Comparison of ENCODE assay signal across 23 mouse cellular contexts in the genomic region with DNA sequence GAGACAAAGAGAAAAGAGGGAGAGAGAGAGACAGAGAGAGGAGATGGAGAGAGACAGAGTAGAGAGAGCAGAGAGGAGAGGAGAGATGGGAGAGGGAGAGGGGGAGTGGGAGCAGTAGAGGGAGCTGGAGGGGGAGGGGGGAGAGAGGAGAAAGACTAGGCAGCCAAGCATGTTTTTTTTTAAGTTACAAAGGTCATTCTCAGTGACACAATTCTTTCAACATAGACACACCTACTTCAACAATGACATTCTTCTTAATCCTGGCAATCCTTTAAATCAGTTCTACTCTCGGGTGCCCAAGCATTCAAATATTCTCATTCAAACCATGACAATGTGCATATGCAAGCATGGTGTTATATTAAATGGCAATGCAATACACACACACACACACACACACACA. TPM values are rescaled to one million over a fixed set of nuclear protein-coding genes. Genes with fewer than 3 reads are reported as not detected.
DNase-seq lines count a peak whose midpoint lies in the region; ATAC-seq lines count a peak whose summit lies in the region.
"Had no signal": no experiment of that assay in that cellular context is flagged by ENCODE, and none has a peak within 500 bp of the region (broad histone marks: within the 10 kb centered on the region; RNA-seq: fewer than 3 reads in every experiment).

No protein-coding gene starts in this region.

- H3K9ac ChIP-seq in kidney, embryonic 15.5 days = no peak overlapping the region
- H3K9ac ChIP-seq in lung, embryonic 15.5 days = no peak overlapping the region
- H3K9ac ChIP-seq in intestine, embryonic 16.5 days (ENCODE audit: low read depth, low read length) = no peak overlapping the region
- H3K9ac ChIP-seq: embryonic facial prominence, embryonic 13.5 days; embryonic facial prominence, embryonic 15.5 days; forebrain, embryonic 12.5 days had no signal

- H3K4me1 ChIP-seq in kidney, embryonic 15.5 days = no peaks in the 10 kb centered on the region
- no peaks in the 10 kb centered on the region for H3K4me1 ChIP-seq in lung, embryonic 15.5 days
- no peaks in the 10 kb centered on the region for H3K4me1 ChIP-seq in intestine, embryonic 16.5 days (ENCODE audit: control insufficient read depth, insufficient read depth, low read length)
- H3K4me1 ChIP-seq: embryonic facial prominence, embryonic 13.5 days; embryonic facial prominence, embryonic 15.5 days; forebrain, embryonic 10.5 days; forebrain, embryonic 12.5 days had no signal

- H3K36me3 ChIP-seq in kidney, embryonic 15.5 days = no peaks in the 10 kb centered on the region
- H3K36me3 ChIP-seq in lung, embryonic 15.5 days = no peaks in the 10 kb centered on the region
- H3K36me3 ChIP-seq in intestine, embryonic 16.5 days (ENCODE audit: control insufficient read depth, insufficient read depth, low read length) = no peaks in the 10 kb centered on the region
- H3K36me3 ChIP-seq: embryonic facial prominence, embryonic 13.5 days; embryonic facial prominence, embryonic 15.5 days; forebrain, embryonic 10.5 days; forebrain, embryonic 12.5 days had no signal

- ATAC-seq in kidney, embryonic 15.5 days (replicated peaks; ENCODE audit: low FRiP score) = no peak
- no peak for ATAC-seq in lung, embryonic 15.5 days (ENCODE audit: borderline replicate concordance, extremely low read depth, low FRiP score, low TSS enrichment)
- 0 out of 2 replicates have a peak, but pooled peaks have one; percentile 52 for ATAC-seq in intestine, embryonic 16.5 days
- ATAC-seq: activated CD4-positive, CD25-positive, alpha-beta regulatory T cell, adult 4 months; forebrain, embryonic 14.5 days; forebrain, embryonic 16.5 days had no signal

- peak; percentile 9 for DNase-seq in kidney, adult 9 months
- no peak for DNase-seq in lung, postnatal 14 days
- no peak for DNase-seq in cerebellum, adult 11-12 months
- DNase-seq: adrenal gland, adult 8-10 months; adrenal gland, postnatal 14 days; adrenal gland, postnatal 36 days; cerebellum, adult 18-20 months; cerebellum, adult 8-10 months; cerebellum, adult 9-11 months; cerebellum, postnatal 14 days; cerebellum, postnatal 36 days; embryo, embryonic 11 days had no signal

- H3K4me2 ChIP-seq in kidney, embryonic 15.5 days = no peak overlapping the region
- H3K4me2 ChIP-seq in lung, embryonic 15.5 days = no peak overlapping the region
- H3K4me2 ChIP-seq in intestine, embryonic 16.5 days (ENCODE audit: low read depth, low read length) = no peak overlapping the region
- H3K4me2 ChIP-seq: embryonic facial prominence, embryonic 13.5 days; embryonic facial prominence, embryonic 15.5 days; forebrain, embryonic 12.5 days had no signal

- no peak overlapping the region for H3K4me3 ChIP-seq in kidney, embryonic 15.5 days (replicated peaks)
- no peak overlapping the region for H3K4me3 ChIP-seq in lung, embryonic 15.5 days
- no peak overlapping the region for H3K4me3 ChIP-seq in intestine, embryonic 16.5 days (ENCODE audit: low read length)
- H3K4me3 ChIP-seq: embryonic facial prominence, embryonic 13.5 days; embryonic facial prominence, embryonic 15.5 days; erythroblast, embryonic 14.5 days; forebrain, embryonic 10.5 days; forebrain, embryonic 12.5 days had no signal

- WGBS in kidney, embryonic 15.5 days = 79% methylated on average over 1 of the region's 1 CpGs
- WGBS in lung, embryonic 15.5 days = 39% methylated on average over 1 of the region's 1 CpGs
- 35% methylated on average over 1 of the region's 1 CpGs for WGBS in intestine, embryonic 16.5 days

- no peaks in the 10 kb centered on the region for H3K27me3 ChIP-seq in kidney, embryonic 15.5 days
- no peaks in the 10 kb centered on the region for H3K27me3 ChIP-seq in lung, embryonic 15.5 days
- no peaks in the 10 kb centered on the region for H3K27me3 ChIP-seq in intestine, embryonic 16.5 days (replicated peaks; ENCODE audit: control insufficient read depth, insufficient read depth, low read length)
- H3K27me3 ChIP-seq: embryonic facial prominence, embryonic 13.5 days; embryonic facial prominence, embryonic 15.5 days; forebrain, embryonic 12.5 days had no signal

- no peak overlapping the region for H3K27ac ChIP-seq in kidney, embryonic 15.5 days
- peak overlapping the region; percentile 19; the same call in 1 of the 2 replicates for H3K27ac ChIP-seq in lung, embryonic 15.5 days
- no peak overlapping the region for H3K27ac ChIP-seq in intestine, embryonic 16.5 days (ENCODE audit: low read length)
- H3K27ac ChIP-seq: embryonic facial prominence, embryonic 13.5 days; embryonic facial prominence, embryonic 15.5 days; forebrain, embryonic 10.5 days; forebrain, embryonic 12.5 days had no signal

- H3K9me3 ChIP-seq in kidney, embryonic 15.5 days (replicated peaks) = no peaks in the 10 kb centered on the region
- no peaks in the 10 kb centered on the region for H3K9me3 ChIP-seq in lung, embryonic 15.5 days
- no peaks in the 10 kb centered on the region for H3K9me3 ChIP-seq in intestine, embryonic 16.5 days (ENCODE audit: control insufficient read depth, low read length)
- H3K9me3 ChIP-seq: embryonic facial prominence, embryonic 13.5 days; embryonic facial prominence, embryonic 15.5 days; forebrain, embryonic 10.5 days; forebrain, embryonic 12.5 days had no signal

RNA-seq across cellular contexts. Expression of a gene that starts 19.4 kb away (rescaled TPM):
- 2.6 and 2.9 TPM in 2 replicates for polyA plus RNA-seq in kidney, embryonic 15.5 days (2015; fragmentation: Nextera tagmentation; extraction: Ambion mirVana)
- 8.3 and 9.8 TPM in 2 replicates for polyA plus RNA-seq in lung, embryonic 15.5 days (2015; fragmentation: Nextera tagmentation; extraction: Ambion mirVana)
- 0.71 and 1.1 TPM in 2 replicates for polyA plus RNA-seq in intestine, embryonic 16.5 days (2015; fragmentation: Nextera tagmentation; extraction: Ambion mirVana)
- polyA plus RNA-seq: activated CD4-positive, CD25-positive, alpha-beta regulatory T cell, adult 4 months; erythroblast, embryonic 14.5 days had no signal
